Mouse (Mus musculus) erythroblast, embryonic 14.5 days (primary cell): ENCODE measurements around the gene Ppp2r5c.

Experiments
- GATA1 ChIP-seq: IDR thresholded peaks from 2 replicates; pipeline ENCODE4 v1.6.1; 2012; ENCODE audit warnings: low read length, inconsistent platforms, mixed read lengths
- TAL1 ChIP-seq: IDR thresholded peaks from 3 replicates; pipeline ENCODE4 v1.6.1; 2012; ENCODE audit warnings: low read length, inconsistent platforms, mixed read lengths

- TF ChIP-seq TAL1 = no peak
- no peak for TF ChIP-seq GATA1
Observed at GRCm38 (mm10) chr12:110510171-110510871, 63.4 kb downstream of the Ppp2r5c start.
